Mouse (Mus musculus) midbrain, postnatal 0 days (tissue): ENCODE measurements around the gene Gm11569. TPM values are rescaled to one million over a fixed set of nuclear protein-coding genes. Genes with fewer than 3 reads are reported as not detected.

Experiments
- ATAC-seq: fragments of 200-750 bp; cut with Nextera tagmentation; 2 replicates; pipeline ENCODE4 v1.8.0; 2017; ENCODE audit warnings: moderate number of reproducible peaks, mild to moderate bottlenecking, moderate TSS enrichment, moderate library complexity; ENCODE audit not compliant: low FRiP score
- DNase-seq: peaks from one replicate; pipeline ENCODE4 v3.0.0-alpha.2; 2015; ENCODE audit warnings: low spot score
- H3K27ac ChIP-seq: fragments of 300-500 bp; sonication (generic); 2 replicates; pipeline ENCODE4 v1.5.1; 2014; ENCODE audit warnings: low read depth, mild to moderate bottlenecking, low read length, mixed read lengths
- H3K27me3 ChIP-seq: fragments of 300-500 bp; sonication (generic); 2 replicates; pipeline ENCODE4 v1.6.1; 2014; ENCODE audit warnings: low read length, control low read depth, mixed read lengths; ENCODE audit not compliant: insufficient read depth
- H3K36me3 ChIP-seq: fragments of 300-500 bp; sonication (generic); 2 replicates; pipeline ENCODE4 v1.6.1; 2014; ENCODE audit warnings: low read length, control low read depth, mixed read lengths; ENCODE audit not compliant: insufficient read depth
- H3K4me1 ChIP-seq: fragments of 300-500 bp; sonication (generic); 2 replicates; pipeline ENCODE4 v1.6.1; 2014; ENCODE audit warnings: mild to moderate bottlenecking, control low read depth, antibody characterized with exemption, low read length, mixed read lengths; ENCODE audit not compliant: insufficient read depth
- H3K4me2 ChIP-seq: fragments of 300-500 bp; sonication (generic); 2 replicates; pipeline ENCODE4 v1.6.1; 2014; ENCODE audit warnings: low read depth, mild to moderate bottlenecking, low read length, mixed read lengths; ENCODE audit not compliant: poor library complexity, severe bottlenecking
- H3K4me3 ChIP-seq: fragments of 300-500 bp; sonication (generic); 2 replicates; pipeline ENCODE4 v1.5.1; 2014; ENCODE audit warnings: low read depth, mild to moderate bottlenecking, low read length, moderate library complexity
- H3K9ac ChIP-seq: fragments of 300-500 bp; sonication (generic); replicated peaks from 2 replicates; pipeline ENCODE4 v1.6.1; 2014; ENCODE audit warnings: mild to moderate bottlenecking, low read length, moderate library complexity, mixed read lengths; ENCODE audit not compliant: poor library complexity, severe bottlenecking
- H3K9me3 ChIP-seq: fragments of 300-500 bp; sonication (generic); 2 replicates; pipeline ENCODE4 v1.6.1; 2016; ENCODE audit warnings: low read length, control low read depth
- CTCF ChIP-seq: IDR thresholded peaks from 2 replicates; pipeline ENCODE4 v1.5.1; 2016; ENCODE audit warnings: antibody characterized with exemption, mild to moderate bottlenecking
- WGBS: fragments of 180-500 bp; shearing (Covaris S2); extraction: QIAGEN DNeasy Blood & Tissue Kit; methylation state at CpG from one replicate; pipeline ENCODE4 v1.1.7; 2014; 5-methylcytosine and 5-hydroxymethylcytosine counted together
- polyA plus RNA-seq: library from polyadenylated mRNA; unstranded; fragments of >200 nt; fragmentation: Nextera tagmentation; extraction: Ambion mirVana; gene quantifications from 2 replicates; pipeline ENCODE4 v1.2.1, GENCODE M21; 2015
- total RNA-seq: library from RNA; depleted of rRNA; stranded (reverse); fragments of >200 nt; gene quantifications from 2 replicates; pipeline ENCODE4 v1.2.3, GENCODE M21; 2014; rRNA removed

Gene Gm11569
- total and polyA plus RNA-seq, 2 experiments from 2014 or later: not detected

DNA sequence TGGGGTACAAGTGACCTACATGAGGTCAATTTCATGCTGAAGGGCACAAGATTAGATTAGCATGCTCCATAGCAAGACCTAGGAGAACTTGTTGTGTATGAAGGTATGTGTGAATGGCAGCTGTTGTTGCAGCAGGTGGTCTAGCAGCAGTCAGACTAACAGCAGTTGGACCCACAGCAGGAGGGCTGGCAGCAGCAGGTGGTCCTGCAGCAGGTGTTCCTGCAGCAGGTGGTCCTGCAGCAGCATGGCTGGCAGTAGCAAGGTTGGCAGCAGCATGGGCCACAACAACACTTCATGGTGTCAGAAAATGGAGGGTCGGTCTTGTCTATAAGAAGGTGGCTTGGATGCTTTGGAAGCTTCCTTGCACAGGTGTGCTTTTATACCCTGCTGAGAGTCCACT is 39.9 kb downstream of the Gm11569 start:
- Histone ChIP-seq H3K27ac (no peak overlapping the region), H3K36me3 (no peaks in the 10 kb centered on the region), H3K4me2 (no peak overlapping the region), H3K4me1 (no peaks in the 10 kb centered on the region), H3K27me3 (no peaks in the 10 kb centered on the region), H3K4me3 (no peak overlapping the region), H3K9me3 (no peaks in the 10 kb centered on the region), H3K9ac (no peak overlapping the region)
- no peak for ATAC-seq
- 90% methylated on average over 1 of the region's 1 CpGs for WGBS
- no peak for DNase-seq
- no peak for TF ChIP-seq CTCF

Other genes with a start within 250 kb of the Gm11569 start
Only the 30 nearest of the 43 such genes appear.
- gene Gm11937, start 188.7 kb downstream of the Gm11569 start, total RNA-seq: not detected in 2 replicates
- not detected in 2 replicates for gene Gm11937, start 188.7 kb downstream of the Gm11569 start, polyA plus RNA-seq
- gene Krtap2-4, start 184.1 kb downstream of the Gm11569 start, total RNA-seq: not detected in 2 replicates
- gene Krtap2-4, start 184.1 kb downstream of the Gm11569 start, polyA plus RNA-seq: not detected in 2 replicates
- gene Gm11562, start 178.5 kb downstream of the Gm11569 start, total RNA-seq: not detected in 2 replicates
- not detected in 2 replicates for gene Gm11562, start 178.5 kb downstream of the Gm11569 start, polyA plus RNA-seq
- not detected in 2 replicates for gene Krtap4-1, start 170.7 kb downstream of the Gm11569 start, total RNA-seq
- gene Krtap4-1, start 170.7 kb downstream of the Gm11569 start, polyA plus RNA-seq: not detected in 2 replicates
- not detected in 2 replicates for gene Krtap4-2, start 163.8 kb downstream of the Gm11569 start, total RNA-seq
- not detected in 2 replicates for gene Krtap4-2, start 163.8 kb downstream of the Gm11569 start, polyA plus RNA-seq
- not detected in 2 replicates for gene Krtap4-7, start 154.8 kb downstream of the Gm11569 start, total RNA-seq
- gene Krtap4-7, start 154.8 kb downstream of the Gm11569 start, polyA plus RNA-seq: not detected in 2 replicates
- not detected in 2 replicates for gene Gm11555, start 148.7 kb downstream of the Gm11569 start, total RNA-seq
- not detected in 2 replicates for gene Gm11555, start 148.7 kb downstream of the Gm11569 start, polyA plus RNA-seq
- gene Gm11563, start 140.0 kb downstream of the Gm11569 start, total RNA-seq: not detected in 2 replicates
- not detected in 2 replicates for gene Gm11563, start 140.0 kb downstream of the Gm11569 start, polyA plus RNA-seq
- not detected in 2 replicates for gene Krtap4-6, start 133.0 kb downstream of the Gm11569 start, total RNA-seq
- gene Krtap4-6, start 133.0 kb downstream of the Gm11569 start, polyA plus RNA-seq: not detected in 2 replicates
- gene Gm14190, start 108.2 kb downstream of the Gm11569 start, total RNA-seq: not detected in 2 replicates
- not detected in 2 replicates for gene Gm14190, start 108.2 kb downstream of the Gm11569 start, polyA plus RNA-seq
- gene Gm14180, start 64.6 kb downstream of the Gm11569 start, total RNA-seq: not detected in 2 replicates
- not detected in 2 replicates for gene Gm14180, start 64.6 kb downstream of the Gm11569 start, polyA plus RNA-seq
- gene Gm11595, start 26.0 kb downstream of the Gm11569 start, total RNA-seq: not detected in 2 replicates
- gene Gm11595, start 26.0 kb downstream of the Gm11569 start, polyA plus RNA-seq: not detected in 2 replicates
- gene Krtap4-8, start 18.2 kb downstream of the Gm11569 start, total RNA-seq: not detected in 2 replicates
- gene Krtap4-8, start 18.2 kb downstream of the Gm11569 start, polyA plus RNA-seq: not detected in 2 replicates
- gene Krtap4-9, start 13.7 kb downstream of the Gm11569 start, total RNA-seq: not detected in 2 replicates
- not detected in 2 replicates for gene Krtap4-9, start 13.7 kb downstream of the Gm11569 start, polyA plus RNA-seq
- not detected in 2 replicates for gene Gm11596, start 5.5 kb downstream of the Gm11569 start, total RNA-seq
- gene Gm11596, start 5.5 kb downstream of the Gm11569 start, polyA plus RNA-seq: not detected in 2 replicates
- gene Gm11554, start 5.5 kb upstream of the Gm11569 start, total RNA-seq: not detected in 2 replicates
- gene Gm11554, start 5.5 kb upstream of the Gm11569 start, polyA plus RNA-seq: not detected in 2 replicates
- not detected in 2 replicates for gene Krtap4-13, start 11.0 kb upstream of the Gm11569 start, total RNA-seq
- gene Krtap4-13, start 11.0 kb upstream of the Gm11569 start, polyA plus RNA-seq: not detected in 2 replicates
- not detected in 2 replicates for gene Gm11564, start 16.7 kb upstream of the Gm11569 start, total RNA-seq
- gene Gm11564, start 16.7 kb upstream of the Gm11569 start, polyA plus RNA-seq: not detected in 2 replicates
- gene 2300003K06Rik, start 39.1 kb upstream of the Gm11569 start, total RNA-seq: not detected in 2 replicates
- not detected in 2 replicates for gene 2300003K06Rik, start 39.1 kb upstream of the Gm11569 start, polyA plus RNA-seq
- gene Krtap4-16, start 52.7 kb upstream of the Gm11569 start, total RNA-seq: not detected in 2 replicates
- gene Krtap4-16, start 52.7 kb upstream of the Gm11569 start, polyA plus RNA-seq: not detected in 2 replicates
- not detected in 2 replicates for gene Gm11568, start 59.0 kb upstream of the Gm11569 start, total RNA-seq
- gene Gm11568, start 59.0 kb upstream of the Gm11569 start, polyA plus RNA-seq: not detected in 2 replicates
- not detected in 2 replicates for gene Gm11559, start 65.5 kb upstream of the Gm11569 start, total RNA-seq
- not detected in 2 replicates for gene Gm11559, start 65.5 kb upstream of the Gm11569 start, polyA plus RNA-seq
- gene Krtap9-1, start 74.5 kb upstream of the Gm11569 start, total RNA-seq: not detected in 2 replicates
- not detected in 2 replicates for gene Krtap9-1, start 74.5 kb upstream of the Gm11569 start, polyA plus RNA-seq
- gene Gm11567, start 80.3 kb upstream of the Gm11569 start, total RNA-seq: not detected in 2 replicates
- not detected in 2 replicates for gene Gm11567, start 80.3 kb upstream of the Gm11569 start, polyA plus RNA-seq
- gene Krtap31-1, start 109.0 kb upstream of the Gm11569 start, total RNA-seq: not detected in 2 replicates
- gene Krtap31-1, start 109.0 kb upstream of the Gm11569 start, polyA plus RNA-seq: not detected in 2 replicates
- gene Gm11565, start 115.8 kb upstream of the Gm11569 start, total RNA-seq: not detected in 2 replicates
- gene Gm11565, start 115.8 kb upstream of the Gm11569 start, polyA plus RNA-seq: not detected in 2 replicates
- gene Krtap31-2, start 137.4 kb upstream of the Gm11569 start, total RNA-seq: not detected in 2 replicates
- not detected in 2 replicates for gene Krtap31-2, start 137.4 kb upstream of the Gm11569 start, polyA plus RNA-seq
- not detected in 2 replicates for gene Krtap9-5, start 149.5 kb upstream of the Gm11569 start, total RNA-seq
- not detected in 2 replicates for gene Krtap9-5, start 149.5 kb upstream of the Gm11569 start, polyA plus RNA-seq
- not detected in 2 replicates for gene Krtap29-1, start 180.1 kb upstream of the Gm11569 start, total RNA-seq
- gene Krtap29-1, start 180.1 kb upstream of the Gm11569 start, polyA plus RNA-seq: not detected in 2 replicates
- not detected in 2 replicates for gene Krtap16-1, start 187.7 kb upstream of the Gm11569 start, total RNA-seq
- not detected in 2 replicates for gene Krtap16-1, start 187.7 kb upstream of the Gm11569 start, polyA plus RNA-seq